Mouse (Mus musculus): ENCODE measurements at regions not wholly inside any gene's neighbourhood (a gene's known extent, or its start where the extent isn't known, plus 50 kb on each side); places are given as distances from the start of the nearest gene placed in this dataset.

GRCm38 (mm10) chr16:73379056-73379455 is 1032.6 kb downstream of the Robo2 start:
- TF ChIP-seq POLR2A (IDR thresholded peaks at IDR 0.05; ENCODE audit: low read depth, low read length) (no peak), CTCF (conservative IDR thresholded peaks at IDR 0.05; ENCODE audit: insufficient read depth, insufficient read length, low read depth, low read length) (no peak)
